Mouse (Mus musculus) thymus, adult 2 months (tissue): ENCODE results near the gene Dennd4a.

Source experiments
- CTCF ChIP-seq: fragments of 200-500 bp; IDR thresholded peaks from 2 replicates; pipeline ENCODE4 v1.5.1; 2012; ENCODE audit warnings: mild to moderate bottlenecking, control low read depth, low read length, moderate library complexity, borderline replicate concordance; ENCODE audit not compliant: control insufficient read depth, poor library complexity, insufficient read depth; ENCODE audit errors: extremely low read depth
- POLR2A ChIP-seq: fragments of 200-500 bp; IDR thresholded peaks from 2 replicates; pipeline ENCODE4 v1.6.1; 2012; ENCODE audit warnings: mild to moderate bottlenecking, low read length, control low read depth, moderate library complexity; ENCODE audit not compliant: control insufficient read depth, poor library complexity, insufficient read depth; ENCODE audit errors: extremely low read depth

- no peak for TF ChIP-seq CTCF
- TF ChIP-seq POLR2A: no peak
These were observed 9.1 kb downstream of the Dennd4a start for GRCm38 (mm10) chr9:64820086-64820795.
